Mouse (Mus musculus) erythroblast, embryonic 14.5 days (primary cell): ENCODE measurements around the gene Awat1. TPM values are rescaled to one million over a fixed set of nuclear protein-coding genes. Genes with fewer than 3 reads are reported as not detected.

Experiments used
- H3K27me3 ChIP-seq: 2 replicates; pipeline ENCODE4 v1.6.1; 2012; ENCODE audit warnings: inconsistent platforms; ENCODE audit not compliant: control insufficient read depth
- H3K36me3 ChIP-seq: 2 replicates; pipeline ENCODE4 v1.6.1; 2012; ENCODE audit warnings: mild to moderate bottlenecking, inconsistent platforms; ENCODE audit not compliant: control insufficient read depth
- H3K4me1 ChIP-seq: 2 replicates; pipeline ENCODE4 v1.6.1; 2012; ENCODE audit warnings: inconsistent platforms; ENCODE audit not compliant: control insufficient read depth
- H3K4me3 ChIP-seq: replicated peaks from 2 replicates; pipeline ENCODE3; 2012; ENCODE audit warnings: moderate library complexity, mild to moderate bottlenecking, inconsistent platforms
- H3K9me3 ChIP-seq: 2 replicates; pipeline ENCODE4 v1.6.1; 2012; ENCODE audit warnings: low read length, inconsistent platforms, mixed read lengths; ENCODE audit not compliant: control insufficient read depth
- GATA1 ChIP-seq: IDR thresholded peaks from 2 replicates; pipeline ENCODE4 v1.6.1; 2012; ENCODE audit warnings: low read length, inconsistent platforms, mixed read lengths
- TAL1 ChIP-seq: IDR thresholded peaks from 3 replicates; pipeline ENCODE4 v1.6.1; 2012; ENCODE audit warnings: low read length, inconsistent platforms, mixed read lengths
- polyA plus RNA-seq: library from polyadenylated mRNA; stranded (reverse); fragments of >175 nt; gene quantifications from 2 replicates; pipeline ENCODE4 v1.2.3, GENCODE M21; 2012

Awat1 gene
- not detected in 2 replicates for polyA plus RNA-seq

GRCm38 (mm10) chrX:100571951-100572350, at the start of gene Awat1:
Awat1 (plus strand) TSS chrX:100572251.
- no peaks in the 10 kb centered on the region for H3K36me3 ChIP-seq
- no peak within 1 kb of the TSS for H3K4me3 ChIP-seq
- no peaks in the 10 kb centered on the region for H3K4me1 ChIP-seq
- H3K9me3 ChIP-seq, result no peaks in the 10 kb centered on the region
- peaks cover 2% of the 10 kb centered on the region; the same call in 1 of the 2 replicates for H3K27me3 ChIP-seq
- TF ChIP-seq TAL1, result no peak
- no peak for TF ChIP-seq GATA1

- no peaks in the 10 kb centered on the region for H3K9me3 ChIP-seq
- H3K27me3 ChIP-seq, result peaks cover 5% of the 10 kb centered on the region
- TF ChIP-seq TAL1, result no peak
- no peak within 1 kb of the TSS for H3K4me3 ChIP-seq
- H3K4me1 ChIP-seq, result no peaks in the 10 kb centered on the region
- no peaks in the 10 kb centered on the region for H3K36me3 ChIP-seq
Measured at GRCm38 (mm10) chrX:100524471-100524870, 47.6 kb upstream of the Awat1 start, which contains the start of gene Dgat2l6. Dgat2l6 (plus strand) TSS chrX:100524838.

GRCm38 (mm10) chrX:100556026-100556425, 16.0 kb upstream of the Awat1 start:
- no peaks in the 10 kb centered on the region; the same call in 1 of the 2 replicates for H3K27me3 ChIP-seq
- H3K4me1 ChIP-seq, result no peaks in the 10 kb centered on the region
- no peaks in the 10 kb centered on the region for H3K36me3 ChIP-seq
- TF ChIP-seq GATA1 (no peak), TAL1 (no peak)
- no peak overlapping the region for H3K4me3 ChIP-seq
- no peaks in the 10 kb centered on the region for H3K9me3 ChIP-seq

- TF ChIP-seq GATA1 (no peak), TAL1 (no peak)
- Histone ChIP-seq H3K4me3 (no peak overlapping the region), H3K27me3 (no peaks in the 10 kb centered on the region), H3K4me1 (no peaks in the 10 kb centered on the region), H3K9me3 (no peaks in the 10 kb centered on the region), H3K36me3 (no peaks in the 10 kb centered on the region)
Measured at GRCm38 (mm10) chrX:100565696-100566095, 6.4 kb upstream of the Awat1 start.

GRCm38 (mm10) chrX:100594791-100595190, 22.7 kb downstream of the Awat1 start, which contains the start of gene P2ry4:
P2ry4 (minus strand) TSS chrX:100594869.
- H3K36me3 ChIP-seq, result no peaks in the 10 kb centered on the region
- no peak for TF ChIP-seq GATA1
- no peaks in the 10 kb centered on the region for H3K4me1 ChIP-seq
- H3K27me3 ChIP-seq, result peaks cover 16% of the 10 kb centered on the region
- peaks cover 2% of the 10 kb centered on the region; the same call in 1 of the 2 replicates for H3K9me3 ChIP-seq
- H3K4me3 ChIP-seq, result no peak within 1 kb of the TSS

- Histone ChIP-seq H3K4me3 (no peak overlapping the region), H3K4me1 (no peaks in the 10 kb centered on the region), H3K9me3 (peaks cover 2% of the 10 kb centered on the region; the same call in 1 of the 2 replicates), H3K36me3 (no peaks in the 10 kb centered on the region), H3K27me3 (peaks cover 16% of the 10 kb centered on the region)
- no peak for TF ChIP-seq TAL1
- TF ChIP-seq GATA1, result no peak
Measured at GRCm38 (mm10) chrX:100597439-100597838, 25.4 kb downstream of the Awat1 start.

GRCm38 (mm10) chrX:100599755-100600154, 27.7 kb downstream of the Awat1 start:
- TF ChIP-seq TAL1, result no peak
- no peak for TF ChIP-seq GATA1
- H3K4me1 ChIP-seq, result no peaks in the 10 kb centered on the region
- peaks cover 5% of the 10 kb centered on the region; the same call in 1 of the 2 replicates for H3K27me3 ChIP-seq

GRCm38 (mm10) chrX:100605314-100605713, 33.3 kb downstream of the Awat1 start, which contains the start of gene Arr3:
Arr3 (plus strand) TSS chrX:100605497.
- Histone ChIP-seq H3K36me3 (no peaks in the 10 kb centered on the region), H3K4me1 (no peaks in the 10 kb centered on the region), H3K27me3 (peaks cover 2% of the 10 kb centered on the region; the same call in 1 of the 2 replicates), H3K4me3 (no peak within 1 kb of the TSS), H3K9me3 (no peaks in the 10 kb centered on the region)
- TF ChIP-seq GATA1 (no peak), TAL1 (no peak)

More at GRCm38 (mm10) chrX:100599755-100600154, 27.7 kb downstream of the Awat1 start:
- H3K9me3 ChIP-seq, result no peaks in the 10 kb centered on the region
- no peaks in the 10 kb centered on the region for H3K36me3 ChIP-seq
- H3K4me3 ChIP-seq, result no peak overlapping the region

GRCm38 (mm10) chrX:100618488-100618887, 46.4 kb downstream of the Awat1 start:
- TF ChIP-seq GATA1 (no peak), TAL1 (no peak)
- H3K4me1 ChIP-seq, result peaks cover 4% of the 10 kb centered on the region
- H3K36me3 ChIP-seq, result peaks cover 29% of the 10 kb centered on the region
- H3K27me3 ChIP-seq, result peaks cover 9% of the 10 kb centered on the region
- H3K9me3 ChIP-seq, result no peaks in the 10 kb centered on the region
- H3K4me3 ChIP-seq, result no peak overlapping the region

- Histone ChIP-seq H3K27me3 (peaks cover 14% of the 10 kb centered on the region), H3K9me3 (peaks cover 7% of the 10 kb centered on the region), H3K4me3 (no peak overlapping the region), H3K36me3 (peaks cover 40% of the 10 kb centered on the region), H3K4me1 (peaks cover 17% of the 10 kb centered on the region)
- TF ChIP-seq TAL1, result no peak
- TF ChIP-seq GATA1, result no peak
Measured at GRCm38 (mm10) chrX:100621366-100621765, 49.3 kb downstream of the Awat1 start.
